Mouse (Mus musculus): ENCODE measurements around the gene Pank3. TPM values are rescaled to one million over a fixed set of nuclear protein-coding genes. Genes with fewer than 3 reads are reported as not detected.
"Not testable (repeated sequence)": the region's sequence is repeated elsewhere in the genome, so short reads cannot be mapped to it uniquely, and the experiment has no call there.

Pank3 gene
- total RNA-seq, 2 experiments from 2014 or later = 35.7 to 35.8 TPM

- peak; percentile 75 to 76 for DNase-seq (ENCODE audit: low spot score in 2 of 2)
Measured at GRCm38 (mm10) chr11:35838345-35839338, 69.4 kb downstream of the Pank3 start.

GRCm38 (mm10) chr11:35840282-35840681 is 71.0 kb downstream of the Pank3 start:
- no peak for DNase-seq (ENCODE audit: low spot score in 2 of 2)

GRCm38 (mm10) chr11:35840806-35841205 is 71.5 kb downstream of the Pank3 start:
- not testable (repeated sequence) for DNase-seq (ENCODE audit: low spot score in 2 of 2)

Small RNA genes within 50 kb of the gene (microRNA-seq; reads per million reads assigned to microRNA genes)
- gene Mir103-1 = 0.75 to 5.5 reads per million in 2 experiments

Other genes starting within 250 kb of the Pank3 start
- 10 to 100 TPM; 39.0 to 41.7 TPM for gene Fbll1, start 29.4 kb downstream of the Pank3 start, total RNA-seq (2021)
- gene Rars, start 65.0 kb downstream of the Pank3 start, total RNA-seq (2021) = 10 to 100 TPM; 44.5 to 49.0 TPM
- gene Wwc1, start 211.0 kb downstream of the Pank3 start, total RNA-seq (2021) = 100 to 1,000 TPM; 118 to 119 TPM